Mouse (Mus musculus) forebrain, embryonic 14.5 days (tissue): ENCODE measurements at regions not wholly inside any gene's neighbourhood (a gene's known extent, or its start where the extent isn't known, plus 50 kb on each side); places are given as distances from the start of the nearest gene placed in this dataset.
A peak's percentile ranks its signal among the peaks of the same experiment; 100 is the strongest.

Experiments
- ATAC-seq: fragments of 200-750 bp; cut with Nextera tagmentation; 2 replicates; pipeline ENCODE4 v1.8.0; 2017; ENCODE audit warnings: mild to moderate bottlenecking, moderate library complexity
- DNase-seq: peaks from one replicate; pipeline ENCODE4 v3.0.0-alpha.2; 2015; ENCODE audit warnings: low spot score
- H3K27ac ChIP-seq: fragments of 300-500 bp; sonication (generic); 2 replicates; pipeline ENCODE4 v1.5.1; 2014; ENCODE audit warnings: low read depth, mild to moderate bottlenecking, control low read depth, low read length, moderate library complexity
- H3K27me3 ChIP-seq: fragments of 300-500 bp; sonication (generic); replicated peaks from 2 replicates; pipeline ENCODE4 v1.6.1; 2014; ENCODE audit warnings: low read length, control low read depth, mixed read lengths; ENCODE audit not compliant: control insufficient read depth, insufficient read depth
- H3K36me3 ChIP-seq: fragments of 300-500 bp; sonication (generic); 2 replicates; pipeline ENCODE4 v1.6.1; 2014; ENCODE audit warnings: low read length, control low read depth; ENCODE audit not compliant: control insufficient read depth, insufficient read depth
- H3K4me1 ChIP-seq: fragments of 300-500 bp; sonication (generic); 2 replicates; pipeline ENCODE4 v1.6.1; 2014; ENCODE audit warnings: antibody characterized with exemption, low read length, control low read depth; ENCODE audit not compliant: control insufficient read depth, insufficient read depth
- H3K4me2 ChIP-seq: fragments of 300-500 bp; sonication (generic); 2 replicates; pipeline ENCODE4 v1.6.1; 2014; ENCODE audit warnings: mild to moderate bottlenecking, control low read depth, low read length
- H3K4me3 ChIP-seq: fragments of 300-500 bp; sonication (generic); 2 replicates; pipeline ENCODE4 v1.5.1; 2014; ENCODE audit warnings: low read depth, low read length, control low read depth
- H3K9ac ChIP-seq: fragments of 300-500 bp; sonication (generic); 2 replicates; pipeline ENCODE4 v1.6.1; 2014; ENCODE audit warnings: mild to moderate bottlenecking, low read length, control low read depth, moderate library complexity
- H3K9me3 ChIP-seq: fragments of 300-500 bp; sonication (generic); replicated peaks from 2 replicates; pipeline ENCODE4 v1.6.1; 2016; ENCODE audit warnings: low read length, control low read depth, mixed read lengths; ENCODE audit not compliant: control insufficient read depth
- WGBS: fragments of 180-500 bp; shearing (Covaris S2); extraction: QIAGEN DNeasy Blood & Tissue Kit; methylation state at CpG from one replicate; pipeline ENCODE4 v1.1.7; 2014; 5-methylcytosine and 5-hydroxymethylcytosine counted together

GRCm38 (mm10) chr1:184559543-184559942, 172.9 kb downstream of the Hlx start:
- Histone ChIP-seq H3K4me2 (no peak overlapping the region), H3K4me1 (no peaks in the 10 kb centered on the region), H3K36me3 (no peaks in the 10 kb centered on the region), H3K9me3 (no peaks in the 10 kb centered on the region; the same call in 1 of the 2 replicates), H3K27me3 (no peaks in the 10 kb centered on the region), H3K4me3 (no peak overlapping the region), H3K9ac (no peak overlapping the region), H3K27ac (no peak overlapping the region)
- ATAC-seq (no peak), DNase-seq (peak; percentile 64)
- WGBS, result 62% methylated on average over 7 of the region's 7 CpGs

GRCm38 (mm10) chr1:184553791-184554190, 178.6 kb downstream of the Hlx start:
- Histone ChIP-seq H3K36me3 (no peaks in the 10 kb centered on the region), H3K4me2 (no peak overlapping the region), H3K9me3 (no peaks in the 10 kb centered on the region; the same call in 1 of the 2 replicates), H3K4me1 (no peaks in the 10 kb centered on the region), H3K9ac (no peak overlapping the region), H3K27me3 (no peaks in the 10 kb centered on the region), H3K27ac (no peak overlapping the region), H3K4me3 (no peak overlapping the region)
- DNase-seq (no peak), ATAC-seq (no peak)

DNA sequence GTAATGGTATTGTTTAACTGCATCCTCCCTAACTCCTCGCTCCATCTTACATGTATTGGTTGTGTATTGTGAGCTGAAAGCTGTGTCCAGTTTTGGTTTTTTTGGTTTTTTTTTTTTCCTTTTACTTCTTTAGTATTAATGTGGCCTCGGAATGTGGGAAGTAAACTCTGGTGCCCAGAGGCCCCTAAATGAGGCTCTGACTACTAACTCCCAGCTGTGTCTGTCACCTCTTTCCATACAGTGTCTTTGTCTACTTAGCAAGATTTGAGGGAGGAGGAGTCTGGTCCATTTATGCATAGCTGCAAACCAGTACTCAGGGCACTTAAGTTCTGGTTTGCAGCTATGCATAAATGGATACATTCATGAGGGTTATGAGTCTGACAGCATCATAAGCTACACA, 181.9 kb downstream of the Hlx start:
- WGBS, result 86% methylated on average over 2 of the region's 2 CpGs
- Histone ChIP-seq H3K27me3 (no peaks in the 10 kb centered on the region), H3K4me3 (no peak overlapping the region), H3K36me3 (no peaks in the 10 kb centered on the region), H3K27ac (no peak overlapping the region), H3K9me3 (no peaks in the 10 kb centered on the region), H3K4me1 (no peaks in the 10 kb centered on the region), H3K4me2 (no peak overlapping the region), H3K9ac (no peak overlapping the region)
- ATAC-seq, result no peak
- DNase-seq, result no peak

GRCm38 (mm10) chr1:184547650-184548235, 184.7 kb downstream of the Hlx start:
- no peaks in the 10 kb centered on the region for H3K27me3 ChIP-seq
- ATAC-seq, result no peak
- H3K4me1 ChIP-seq, result no peaks in the 10 kb centered on the region
- no peak overlapping the region for H3K9ac ChIP-seq
- no peak overlapping the region for H3K4me2 ChIP-seq
- H3K9me3 ChIP-seq, result no peaks in the 10 kb centered on the region
- no peak overlapping the region for H3K4me3 ChIP-seq
- no peak for DNase-seq
- no peak overlapping the region for H3K27ac ChIP-seq
- 89% methylated on average over 15 of the region's 15 CpGs for WGBS
- no peaks in the 10 kb centered on the region for H3K36me3 ChIP-seq

- H3K9ac ChIP-seq, result no peak overlapping the region
- H3K27me3 ChIP-seq, result no peaks in the 10 kb centered on the region
- no peaks in the 10 kb centered on the region for H3K9me3 ChIP-seq
- H3K4me2 ChIP-seq, result no peak overlapping the region
- no peak for ATAC-seq
- DNase-seq, result no peak
- no peak overlapping the region for H3K27ac ChIP-seq
- H3K4me1 ChIP-seq, result no peaks in the 10 kb centered on the region
- WGBS, result 94% methylated on average over 5 of the region's 5 CpGs
- no peaks in the 10 kb centered on the region for H3K36me3 ChIP-seq
- no peak overlapping the region for H3K4me3 ChIP-seq
Observed at GRCm38 (mm10) chr1:184546140-184546661, 186.2 kb downstream of the Hlx start.

- Histone ChIP-seq H3K27me3 (no peaks in the 10 kb centered on the region), H3K36me3 (no peaks in the 10 kb centered on the region), H3K9ac (no peak overlapping the region), H3K9me3 (no peaks in the 10 kb centered on the region), H3K4me3 (no peak overlapping the region), H3K4me2 (no peak overlapping the region), H3K4me1 (no peaks in the 10 kb centered on the region), H3K27ac (no peak overlapping the region)
- no peak for DNase-seq
- 77% methylated on average over 4 of the region's 4 CpGs for WGBS
- ATAC-seq, result no peak
Observed at GRCm38 (mm10) chr1:184545111-184545510, 187.3 kb downstream of the Hlx start.

DNA sequence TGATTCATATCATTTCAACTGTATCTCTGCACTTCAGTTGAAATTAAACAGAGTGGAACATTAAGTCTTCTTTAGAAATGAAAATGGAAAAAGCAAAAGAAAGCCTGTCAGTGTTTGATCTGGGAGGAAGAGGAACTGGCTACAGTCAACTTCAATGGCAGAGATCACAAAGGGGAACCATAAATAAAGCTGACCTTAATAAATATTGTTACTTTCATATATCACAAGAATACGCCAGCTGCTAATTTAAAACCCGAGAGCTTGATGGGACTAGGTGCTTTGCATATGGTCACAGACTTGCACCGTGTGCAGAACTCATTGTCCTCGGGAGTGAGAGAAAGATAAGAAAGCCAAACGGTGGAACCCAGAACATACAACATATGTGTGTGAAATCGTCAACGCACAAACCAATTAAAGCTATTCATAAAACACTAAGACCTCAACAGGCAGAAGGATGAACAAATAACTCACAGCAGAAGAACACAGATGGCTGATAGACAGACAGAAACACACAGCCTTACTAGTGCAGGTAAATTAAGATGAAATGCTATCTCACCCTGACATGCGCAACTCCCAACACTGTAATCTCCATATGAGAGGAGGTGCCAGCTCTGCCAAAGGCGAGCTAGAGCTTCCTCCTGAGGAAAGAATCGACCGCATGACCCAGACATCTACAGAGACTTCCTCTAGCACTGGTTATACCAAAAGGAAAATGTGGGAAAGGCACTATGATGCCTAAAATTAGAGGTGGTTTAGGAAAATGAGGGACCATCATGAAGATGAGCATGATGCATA, 189.9 kb downstream of the Hlx start:
- no peaks in the 10 kb centered on the region for H3K36me3 ChIP-seq
- H3K4me2 ChIP-seq, result no peak overlapping the region
- H3K27me3 ChIP-seq, result no peaks in the 10 kb centered on the region
- H3K4me3 ChIP-seq, result no peak overlapping the region
- H3K9me3 ChIP-seq, result no peaks in the 10 kb centered on the region
- no peak overlapping the region for H3K27ac ChIP-seq
- DNase-seq, result no peak
- H3K4me1 ChIP-seq, result no peaks in the 10 kb centered on the region
- no peak overlapping the region for H3K9ac ChIP-seq
- WGBS, result 79% methylated on average over 11 of the region's 11 CpGs
- no peak for ATAC-seq

- no peak overlapping the region for H3K4me3 ChIP-seq
- H3K36me3 ChIP-seq, result no peaks in the 10 kb centered on the region
- H3K27ac ChIP-seq, result no peak overlapping the region
- ATAC-seq (no peak), DNase-seq (no peak)
- no peaks in the 10 kb centered on the region for H3K27me3 ChIP-seq
- H3K4me2 ChIP-seq, result no peak overlapping the region
- 88% methylated on average over 7 of the region's 7 CpGs for WGBS
- H3K4me1 ChIP-seq, result no peaks in the 10 kb centered on the region
- no peak overlapping the region for H3K9ac ChIP-seq
- H3K9me3 ChIP-seq, result no peaks in the 10 kb centered on the region
Observed at GRCm38 (mm10) chr1:184539818-184540217, 192.6 kb downstream of the Hlx start.
